Mouse (Mus musculus): ENCODE measurements around the gene Fdxr. TPM values are rescaled to one million over a fixed set of nuclear protein-coding genes. Genes with fewer than 3 reads are reported as not detected.

The Fdxr gene
- polyA plus RNA-seq, 2 experiments = 12.3 to 13.7 TPM

DNA sequence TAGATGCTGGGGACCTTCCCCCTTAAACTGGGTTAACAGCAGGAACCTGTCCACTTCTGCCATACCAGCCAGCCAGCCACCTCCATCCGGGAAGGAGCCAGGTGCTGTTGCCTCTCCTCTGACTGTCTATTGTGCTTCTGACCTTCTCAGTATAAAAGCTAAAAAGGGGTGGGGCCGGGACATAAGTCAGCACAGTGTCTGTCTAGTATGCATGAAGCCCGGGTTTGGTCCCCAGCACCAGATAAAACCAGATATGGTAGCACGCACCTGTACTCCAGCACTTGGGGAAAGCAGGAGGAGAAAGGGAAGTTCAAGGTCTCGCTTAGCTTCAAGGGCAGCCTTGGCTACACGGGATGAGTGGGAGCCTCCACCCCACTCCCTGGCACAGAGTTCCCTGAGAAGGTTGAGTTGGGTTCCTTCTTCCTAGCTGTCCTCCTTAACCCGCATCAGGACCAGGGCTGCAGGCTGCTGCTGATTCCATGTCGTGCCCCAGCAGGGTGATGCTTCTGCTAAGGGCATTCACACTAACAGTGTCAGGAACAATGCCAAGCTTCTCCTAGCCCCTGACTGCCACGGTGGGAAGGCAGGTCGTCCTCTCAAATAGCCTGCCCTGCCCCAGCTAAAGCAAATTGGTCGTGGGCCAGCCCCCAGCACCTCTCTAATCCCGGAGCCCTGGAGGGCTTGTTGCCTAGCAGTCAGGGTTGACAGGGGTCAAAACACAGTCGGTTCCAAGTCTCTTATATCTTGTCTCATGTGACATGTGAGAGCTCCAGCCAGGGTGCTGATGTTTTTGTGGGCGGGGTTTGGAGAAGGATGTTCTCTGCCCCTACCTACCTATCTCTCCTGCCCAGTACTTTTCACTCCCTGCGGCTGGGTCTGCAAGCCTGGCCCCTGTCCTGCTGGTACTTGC lies 47.6 kb downstream of the Fdxr start:
- TF ChIP-seq CTCF (IDR thresholded peaks at IDR 0.05; ENCODE audit: low read depth) = no peak
- no peak for TF ChIP-seq EP300 (IDR thresholded peaks at IDR 0.05; ENCODE audit: low read depth)

DNA sequence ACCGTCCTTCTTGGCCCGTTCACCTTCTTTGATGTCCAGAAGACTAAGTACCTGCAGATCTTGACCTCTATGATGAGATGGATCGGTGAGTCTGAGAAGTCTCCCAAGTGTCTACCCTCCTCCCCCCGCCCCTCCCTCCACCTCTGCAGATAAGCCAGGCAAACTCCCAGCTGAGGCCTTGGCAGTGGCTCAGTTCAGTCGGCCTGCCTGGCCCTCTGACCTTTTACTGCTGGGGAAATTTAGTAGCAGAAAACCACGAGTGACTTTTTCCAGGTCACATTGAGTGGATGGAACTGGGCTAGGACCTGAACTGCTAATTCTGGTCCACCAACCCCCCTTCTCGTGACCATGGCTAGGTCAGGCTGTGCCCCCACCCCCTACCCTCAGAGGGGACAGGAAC lies 48.4 kb downstream of the Fdxr start:
- Histone ChIP-seq H3K4me1 (replicated peaks; ENCODE audit: control insufficient read depth in 2 of 2, insufficient read depth in 2 of 2, low read length in 1 of 2) (0 out of 4 replicates have a peak, but pooled peaks cover 0 to 2% of the 10 kb centered on the region in 2 experiments), H3K4me2 (ENCODE audit: low read depth) (no peak overlapping the region), H3K36me3 (replicated peaks; ENCODE audit: control insufficient read depth, insufficient read depth, low read depth) (no peaks in the 10 kb centered on the region), H3K9ac (replicated peaks) (no peak overlapping the region), H3K27me3 (ENCODE audit: control insufficient read depth, insufficient read depth, low read length) (no peaks in the 10 kb centered on the region), H3K27ac (no peak overlapping the region), H3K4me3 (ENCODE audit: insufficient read depth in 1 of 2, low read depth in 2 of 2, low read length in 2 of 2) (no peak overlapping the region), H3K9me3 (ENCODE audit: control insufficient read depth, low read length) (no peaks in the 10 kb centered on the region)
- no peak for ATAC-seq (ENCODE audit: insufficient read depth)
- DNase-seq (ENCODE audit: low read depth in 3 of 3, low spot score in 3 of 3) = no peak
- WGBS (ENCODE audit: insufficient replicate concordance) = 48% methylated on average over 7 of the region's 7 CpGs
- no peak for TF ChIP-seq CTCF (IDR thresholded peaks at IDR 0.05; ENCODE audit: low read depth)
- no peak for TF ChIP-seq EP300 (IDR thresholded peaks at IDR 0.05; ENCODE audit: low read depth)

More for the DNA sequence above, 47.6 kb downstream of the Fdxr start:
- WGBS (ENCODE audit: insufficient replicate concordance) = 55% methylated on average over 15 of the region's 15 CpGs
- H3K9me3 ChIP-seq (ENCODE audit: control insufficient read depth, low read length) = no peaks in the 10 kb centered on the region
- 0 out of 4 replicates have a peak, but pooled peaks cover 0 to 2% of the 10 kb centered on the region in 2 experiments for H3K4me1 ChIP-seq (replicated peaks; ENCODE audit: control insufficient read depth in 2 of 2, insufficient read depth in 2 of 2, low read length in 1 of 2)
- no peak overlapping the region for H3K27ac ChIP-seq
- DNase-seq (ENCODE audit: low read depth in 3 of 3, low spot score in 3 of 3) (no peak), ATAC-seq (ENCODE audit: insufficient read depth) (no peak)
- no peak overlapping the region for H3K4me2 ChIP-seq (ENCODE audit: low read depth)
- no peaks in the 10 kb centered on the region for H3K36me3 ChIP-seq (replicated peaks; ENCODE audit: control insufficient read depth, insufficient read depth, low read depth)
- H3K4me3 ChIP-seq (ENCODE audit: insufficient read depth in 1 of 2, low read depth in 2 of 2, low read length in 2 of 2) = no peak overlapping the region
- H3K27me3 ChIP-seq (ENCODE audit: control insufficient read depth, insufficient read depth, low read length) = no peaks in the 10 kb centered on the region
- H3K9ac ChIP-seq (replicated peaks) = no peak overlapping the region

GRCm38 (mm10) chr11:115227640-115228039 lies 49.2 kb downstream of the Fdxr start:
- TF ChIP-seq CTCF (IDR thresholded peaks at IDR 0.05; ENCODE audit: low read depth) (no peak), EP300 (IDR thresholded peaks at IDR 0.05; ENCODE audit: low read depth) (no peak)
- H3K4me1 ChIP-seq (replicated peaks; ENCODE audit: control insufficient read depth in 2 of 2, insufficient read depth in 2 of 2, low read length in 1 of 2) = 0 out of 4 replicates have a peak, but pooled peaks cover 0 to 2% of the 10 kb centered on the region in 2 experiments
- no peak overlapping the region for H3K4me2 ChIP-seq (ENCODE audit: low read depth)
- WGBS (ENCODE audit: insufficient replicate concordance) = 62% methylated on average over 12 of the region's 12 CpGs
- no peak overlapping the region for H3K27ac ChIP-seq
- ATAC-seq (ENCODE audit: insufficient read depth) = no peak
- H3K27me3 ChIP-seq (ENCODE audit: control insufficient read depth, insufficient read depth, low read length) = no peaks in the 10 kb centered on the region
- H3K9ac ChIP-seq (replicated peaks) = no peak overlapping the region
- H3K4me3 ChIP-seq (ENCODE audit: insufficient read depth in 1 of 2, low read depth in 2 of 2, low read length in 2 of 2) = no peak overlapping the region
- H3K36me3 ChIP-seq (replicated peaks; ENCODE audit: control insufficient read depth, insufficient read depth, low read depth) = no peaks in the 10 kb centered on the region
- no peaks in the 10 kb centered on the region for H3K9me3 ChIP-seq (ENCODE audit: control insufficient read depth, low read length)
- no peak for DNase-seq (ENCODE audit: low read depth in 3 of 3, low spot score in 3 of 3)

DNA sequence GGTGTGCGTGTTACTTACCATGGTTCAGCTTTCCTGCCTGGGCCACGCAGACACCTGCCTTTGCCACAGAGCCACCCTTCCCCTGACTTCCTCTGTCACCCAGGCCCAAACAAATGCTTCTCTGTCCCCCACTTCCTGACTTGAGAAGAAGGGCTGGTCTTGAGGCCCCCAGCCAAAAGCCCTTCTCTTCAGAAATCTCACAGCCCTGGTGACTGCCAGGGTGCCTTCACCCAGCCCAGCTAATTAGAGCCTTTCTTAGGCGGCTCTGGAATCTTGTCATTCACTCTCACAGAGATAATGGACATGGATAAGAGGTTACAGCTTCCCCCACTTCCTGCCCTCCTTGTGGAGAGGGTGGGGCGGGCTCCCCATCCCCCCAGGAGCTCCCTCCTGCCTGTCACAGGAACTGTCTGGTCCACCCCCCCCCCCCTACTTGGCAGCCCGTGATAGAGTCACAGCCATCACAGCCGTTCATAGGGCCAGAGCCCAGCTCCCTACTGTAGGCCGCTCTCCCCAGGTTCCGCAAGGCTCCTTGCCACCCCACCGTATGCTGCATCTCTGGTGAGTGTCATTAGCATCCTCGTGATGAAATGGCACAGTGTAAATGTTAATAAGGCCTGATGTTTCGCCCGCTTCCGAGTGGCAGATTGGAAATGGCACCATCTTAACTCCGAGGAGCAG lies 49.9 kb downstream of the Fdxr start:
- ATAC-seq (ENCODE audit: insufficient read depth) (0 out of 2 replicates have a peak, but pooled peaks have one; percentile 14), DNase-seq (ENCODE audit: low read depth in 3 of 3, low spot score in 3 of 3) (no peak)
- Histone ChIP-seq H3K36me3 (replicated peaks; ENCODE audit: control insufficient read depth, insufficient read depth, low read depth) (no peaks in the 10 kb centered on the region), H3K27me3 (ENCODE audit: control insufficient read depth, insufficient read depth, low read length) (no peaks in the 10 kb centered on the region), H3K9me3 (ENCODE audit: control insufficient read depth, low read length) (no peaks in the 10 kb centered on the region), H3K4me2 (ENCODE audit: low read depth) (no peak overlapping the region), H3K4me1 (replicated peaks; ENCODE audit: control insufficient read depth in 2 of 2, insufficient read depth in 2 of 2, low read length in 1 of 2) (0 out of 4 replicates have a peak, but pooled peaks cover 0 to 2% of the 10 kb centered on the region in 2 experiments), H3K9ac (replicated peaks) (no peak overlapping the region), H3K4me3 (ENCODE audit: insufficient read depth in 1 of 2, low read depth in 2 of 2, low read length in 2 of 2) (no peak overlapping the region), H3K27ac (no peak overlapping the region)
- WGBS (ENCODE audit: insufficient replicate concordance) = 46% methylated on average over 14 of the region's 14 CpGs
- TF ChIP-seq CTCF (IDR thresholded peaks at IDR 0.05; ENCODE audit: low read depth) = no peak
- no peak for TF ChIP-seq EP300 (IDR thresholded peaks at IDR 0.05; ENCODE audit: low read depth)

- H3K9ac ChIP-seq (replicated peaks) = no peak overlapping the region
- H3K4me1 ChIP-seq (replicated peaks; ENCODE audit: control insufficient read depth in 2 of 2, insufficient read depth in 2 of 2, low read length in 1 of 2) = 0 out of 4 replicates have a peak, but pooled peaks cover 0 to 2% of the 10 kb centered on the region in 2 experiments
- DNase-seq (ENCODE audit: low read depth in 3 of 3, low spot score in 3 of 3) (no peak), ATAC-seq (ENCODE audit: insufficient read depth) (no peak)
- H3K36me3 ChIP-seq (replicated peaks; ENCODE audit: control insufficient read depth, insufficient read depth, low read depth) = no peaks in the 10 kb centered on the region
- H3K4me3 ChIP-seq (ENCODE audit: insufficient read depth in 1 of 2, low read depth in 2 of 2, low read length in 2 of 2) = no peak overlapping the region
- H3K27me3 ChIP-seq (ENCODE audit: control insufficient read depth, insufficient read depth, low read length) = no peaks in the 10 kb centered on the region
- H3K27ac ChIP-seq = no peak overlapping the region
- H3K9me3 ChIP-seq (ENCODE audit: control insufficient read depth, low read length) = no peaks in the 10 kb centered on the region
- H3K4me2 ChIP-seq (ENCODE audit: low read depth) = no peak overlapping the region
- WGBS (ENCODE audit: insufficient replicate concordance) = 79% methylated on average over 6 of the region's 6 CpGs
- TF ChIP-seq CTCF (IDR thresholded peaks at IDR 0.05; ENCODE audit: low read depth) = no peak
- TF ChIP-seq EP300 (IDR thresholded peaks at IDR 0.05; ENCODE audit: low read depth) = no peak
Measured at GRCm38 (mm10) chr11:115225301-115225700, 51.5 kb downstream of the Fdxr start.

All from liver, embryonic 14.5 days (tissue).